Mouse (Mus musculus): Measurements from ENCODE around the gene Zfp36l2. TPM values are rescaled to one million over a fixed set of nuclear protein-coding genes. Genes with fewer than 3 reads are reported as not detected.

The Zfp36l2 gene
- polyA plus RNA-seq, 1 experiment = 45.9 TPM

- H3ac ChIP-seq (ENCODE audit: control insufficient read depth, insufficient read length) = no peak overlapping the region
- H3K4me3 ChIP-seq = no peak overlapping the region
- no peaks in the 10 kb centered on the region for H3K36me3 ChIP-seq (ENCODE audit: control insufficient read depth, insufficient read depth)
- no peak overlapping the region for H3K4me2 ChIP-seq (ENCODE audit: low read depth)
- TF ChIP-seq MYOG (IDR thresholded peaks at IDR 0.05; ENCODE audit: control insufficient read depth in 1 of 3, insufficient read depth in 1 of 3, insufficient read length in 2 of 3, low read depth in 2 of 3) = no peak
- no peak for TF ChIP-seq E2F4 (IDR thresholded peaks at IDR 0.05; ENCODE audit: insufficient read depth)
- no peak for TF ChIP-seq TCF3 (IDR thresholded peaks at IDR 0.05; ENCODE audit: insufficient read length, low read depth)
- TF ChIP-seq MAX (IDR thresholded peaks at IDR 0.05; ENCODE audit: low read depth) = no peak
- no peak for TF ChIP-seq MYOD1 (IDR thresholded peaks at IDR 0.05; ENCODE audit: control insufficient read depth in 1 of 3, insufficient read length in 2 of 3, low read depth in 2 of 3)
- no peak for TF ChIP-seq SRF (IDR thresholded peaks at IDR 0.05; ENCODE audit: control insufficient read depth, insufficient read length, low read depth)
- no peak for TF ChIP-seq CEBPB (IDR thresholded peaks at IDR 0.05; ENCODE audit: insufficient read depth, poor library complexity, severe bottlenecking)
- TF ChIP-seq POLR2A (IDR thresholded peaks at IDR 0.05; ENCODE audit: insufficient read length, low read depth) = no peak
- no peak for TF ChIP-seq USF1 (IDR thresholded peaks at IDR 0.05; ENCODE audit: low read depth)
- no peak for TF ChIP-seq POLR2AphosphoS2 (IDR thresholded peaks at IDR 0.05; ENCODE audit: insufficient read length, low read depth)
- no peak for TF ChIP-seq TCF12 (IDR thresholded peaks at IDR 0.05; ENCODE audit: insufficient read depth, poor library complexity, severe bottlenecking)
- no peak for TF ChIP-seq REST (IDR thresholded peaks at IDR 0.05; ENCODE audit: insufficient read depth, insufficient read length)
- no peaks in the 10 kb centered on the region for H3K79me2 ChIP-seq (ENCODE audit: control insufficient read depth, insufficient read depth)
- no peaks in the 10 kb centered on the region for H3K27me3 ChIP-seq (ENCODE audit: control insufficient read depth, insufficient read depth, insufficient read length)
Observed at GRCm38 (mm10) chr17:84165735-84166134, 22.0 kb downstream of the Zfp36l2 start.

- Histone ChIP-seq H3K79me2 (ENCODE audit: control insufficient read depth, insufficient read depth) (no peaks in the 10 kb centered on the region), H3K27me3 (ENCODE audit: control insufficient read depth, insufficient read depth, insufficient read length) (no peaks in the 10 kb centered on the region), H3K36me3 (ENCODE audit: control insufficient read depth, insufficient read depth) (no peaks in the 10 kb centered on the region), H3K4me3 (no peak overlapping the region), H3K4me2 (ENCODE audit: low read depth) (no peak overlapping the region), H3ac (ENCODE audit: control insufficient read depth, insufficient read length) (no peak overlapping the region)
- TF ChIP-seq MAX (IDR thresholded peaks at IDR 0.05; ENCODE audit: low read depth) = no peak
- TF ChIP-seq TCF3 (IDR thresholded peaks at IDR 0.05; ENCODE audit: insufficient read length, low read depth) = no peak
- TF ChIP-seq USF1 (IDR thresholded peaks at IDR 0.05; ENCODE audit: low read depth) = no peak
- no peak for TF ChIP-seq POLR2AphosphoS2 (IDR thresholded peaks at IDR 0.05; ENCODE audit: insufficient read length, low read depth)
Observed at GRCm38 (mm10) chr17:84164146-84164545, 23.6 kb downstream of the Zfp36l2 start.

GRCm38 (mm10) chr17:84163066-84163785 is 24.5 kb downstream of the Zfp36l2 start:
- TF ChIP-seq USF1 (IDR thresholded peaks at IDR 0.05; ENCODE audit: low read depth) = no peak
- TF ChIP-seq E2F4 (IDR thresholded peaks at IDR 0.05; ENCODE audit: insufficient read depth) = no peak
- no peak for TF ChIP-seq MYOD1 (IDR thresholded peaks at IDR 0.05; ENCODE audit: control insufficient read depth in 1 of 3, insufficient read length in 2 of 3, low read depth in 2 of 3)
- TF ChIP-seq POLR2AphosphoS2 (IDR thresholded peaks at IDR 0.05; ENCODE audit: insufficient read length, low read depth) = no peak
- TF ChIP-seq POLR2A (IDR thresholded peaks at IDR 0.05; ENCODE audit: insufficient read length, low read depth) = no peak
- TF ChIP-seq MAX (IDR thresholded peaks at IDR 0.05; ENCODE audit: low read depth) = no peak
- no peak for TF ChIP-seq CEBPB (IDR thresholded peaks at IDR 0.05; ENCODE audit: insufficient read depth, poor library complexity, severe bottlenecking)
- TF ChIP-seq REST (IDR thresholded peaks at IDR 0.05; ENCODE audit: insufficient read depth, insufficient read length) = no peak
- no peak for TF ChIP-seq SRF (IDR thresholded peaks at IDR 0.05; ENCODE audit: control insufficient read depth, insufficient read length, low read depth)
- no peak for TF ChIP-seq MYOG (IDR thresholded peaks at IDR 0.05; ENCODE audit: control insufficient read depth in 1 of 3, insufficient read depth in 1 of 3, insufficient read length in 2 of 3, low read depth in 2 of 3)
- no peak for TF ChIP-seq TCF12 (IDR thresholded peaks at IDR 0.05; ENCODE audit: insufficient read depth, poor library complexity, severe bottlenecking)
- no peak for TF ChIP-seq TCF3 (IDR thresholded peaks at IDR 0.05; ENCODE audit: insufficient read length, low read depth)

GRCm38 (mm10) chr17:84162211-84162760 is 25.5 kb downstream of the Zfp36l2 start:
- Histone ChIP-seq H3K36me3 (ENCODE audit: control insufficient read depth, insufficient read depth) (no peaks in the 10 kb centered on the region), H3K4me3 (no peak overlapping the region), H3K4me2 (ENCODE audit: low read depth) (no peak overlapping the region), H3K27me3 (ENCODE audit: control insufficient read depth, insufficient read depth, insufficient read length) (no peaks in the 10 kb centered on the region), H3ac (ENCODE audit: control insufficient read depth, insufficient read length) (no peak overlapping the region), H3K79me2 (ENCODE audit: control insufficient read depth, insufficient read depth) (no peaks in the 10 kb centered on the region)
- TF ChIP-seq CEBPB (IDR thresholded peaks at IDR 0.05; ENCODE audit: insufficient read depth, poor library complexity, severe bottlenecking) (no peak), TCF12 (IDR thresholded peaks at IDR 0.05; ENCODE audit: insufficient read depth, poor library complexity, severe bottlenecking) (no peak), POLR2AphosphoS2 (IDR thresholded peaks at IDR 0.05; ENCODE audit: insufficient read length, low read depth) (no peak), E2F4 (IDR thresholded peaks at IDR 0.05; ENCODE audit: insufficient read depth) (no peak), SRF (IDR thresholded peaks at IDR 0.05; ENCODE audit: control insufficient read depth, insufficient read length, low read depth) (no peak), POLR2A (IDR thresholded peaks at IDR 0.05; ENCODE audit: insufficient read length, low read depth) (no peak), USF1 (IDR thresholded peaks at IDR 0.05; ENCODE audit: low read depth) (no peak), MAX (IDR thresholded peaks at IDR 0.05; ENCODE audit: low read depth) (no peak), MYOD1 (IDR thresholded peaks at IDR 0.05; ENCODE audit: control insufficient read depth in 1 of 3, insufficient read length in 2 of 3, low read depth in 2 of 3) (no peak), MYOG (IDR thresholded peaks at IDR 0.05; ENCODE audit: control insufficient read depth in 1 of 3, insufficient read depth in 1 of 3, insufficient read length in 2 of 3, low read depth in 2 of 3) (no peak), REST (IDR thresholded peaks at IDR 0.05; ENCODE audit: insufficient read depth, insufficient read length) (no peak), TCF3 (IDR thresholded peaks at IDR 0.05; ENCODE audit: insufficient read length, low read depth) (no peak)

More at GRCm38 (mm10) chr17:84163066-84163785, 24.5 kb downstream of the Zfp36l2 start:
- no peak overlapping the region for H3K4me2 ChIP-seq (ENCODE audit: low read depth)
- no peaks in the 10 kb centered on the region for H3K27me3 ChIP-seq (ENCODE audit: control insufficient read depth, insufficient read depth, insufficient read length)
- H3K36me3 ChIP-seq (ENCODE audit: control insufficient read depth, insufficient read depth) = no peaks in the 10 kb centered on the region
- H3ac ChIP-seq (ENCODE audit: control insufficient read depth, insufficient read length) = no peak overlapping the region
- no peak overlapping the region for H3K4me3 ChIP-seq
- no peaks in the 10 kb centered on the region for H3K79me2 ChIP-seq (ENCODE audit: control insufficient read depth, insufficient read depth)

All from myocyte (in vitro differentiated cells).